Mouse (Mus musculus): ENCODE measurements around the gene 1700001J03Rik. TPM values are rescaled to one million over a fixed set of nuclear protein-coding genes. Genes with fewer than 3 reads are reported as not detected.

The 1700001J03Rik gene
- 1 to 10 TPM in 1 of 2 experiments, not detected in 1; 1.5 TPM for total RNA-seq (2023)

GRCm38 (mm10) chr5:146185204-146185603 is at the start of gene 1700001J03Rik:
Gene 1700001J03Rik (minus strand): TSS chr5:146185304.

GRCm38 (mm10) chr5:146230864-146231654 is 46.0 kb upstream of the 1700001J03Rik start, which contains the start of gene Cdk8:
Gene Cdk8 (plus strand): TSS chr5:146231230.

GRCm38 (mm10) chr5:146220879-146221714 is 36.0 kb upstream of the 1700001J03Rik start, which contains the start of gene Rnf6:
Gene Rnf6 (minus strand): TSS chr5:146221555.

GRCm38 (mm10) chr5:146170621-146171020 is 14.5 kb downstream of the 1700001J03Rik start, which contains the start of gene Gm6309:
Gene Gm6309 (minus strand): TSS chr5:146170721.

GRCm38 (mm10) chr5:146160439-146160838 is 24.7 kb downstream of the 1700001J03Rik start, which contains the start of gene Gm5565:
Gene Gm5565 (minus strand): TSS chr5:146160539.

Other genes starting within 250 kb of the 1700001J03Rik start
- gene Cyp3a25, start 175.7 kb downstream of the 1700001J03Rik start, total RNA-seq (2023): not detected
- not detected for gene Cyp3a59, start 106.0 kb downstream of the 1700001J03Rik start, total RNA-seq (2023)
- gene Gm5565, start 24.8 kb downstream of the 1700001J03Rik start, total RNA-seq (2023): not detected
- gene Gm6309, start 14.6 kb downstream of the 1700001J03Rik start, total RNA-seq (2023): not detected
- gene Rnf6, start 36.3 kb upstream of the 1700001J03Rik start, total RNA-seq (2023): 10 to 100 TPM; 39.4 to 47.7 TPM
- 10 to 100 TPM; 31.8 to 40.9 TPM for gene Cdk8, start 45.9 kb upstream of the 1700001J03Rik start, total RNA-seq (2023)
- not detected for gene Wasf3, start 199.7 kb upstream of the 1700001J03Rik start, total RNA-seq (2023)